Mouse (Mus musculus) layer of hippocampus, adult 18-20 months (tissue): ENCODE results near the gene Fras1. TPM values are rescaled to one million over a fixed set of nuclear protein-coding genes. Genes with fewer than 3 reads are reported as not detected.

Source experiments
- DNase-seq, 2 experiments: peaks; one replicate each; pipeline ENCODE4 v3.0.0; 2022; ENCODE audit warnings: low spot score in 2 of 2
- total RNA-seq, 2 experiments: library from RNA; stranded (reverse); gene quantifications; 2 replicates each; pipeline ENCODE4 v1.2.3; 2021

The Fras1 gene
- total RNA-seq, 2 experiments from 2014 or later, result 13.7 to 14.1 TPM

DNA sequence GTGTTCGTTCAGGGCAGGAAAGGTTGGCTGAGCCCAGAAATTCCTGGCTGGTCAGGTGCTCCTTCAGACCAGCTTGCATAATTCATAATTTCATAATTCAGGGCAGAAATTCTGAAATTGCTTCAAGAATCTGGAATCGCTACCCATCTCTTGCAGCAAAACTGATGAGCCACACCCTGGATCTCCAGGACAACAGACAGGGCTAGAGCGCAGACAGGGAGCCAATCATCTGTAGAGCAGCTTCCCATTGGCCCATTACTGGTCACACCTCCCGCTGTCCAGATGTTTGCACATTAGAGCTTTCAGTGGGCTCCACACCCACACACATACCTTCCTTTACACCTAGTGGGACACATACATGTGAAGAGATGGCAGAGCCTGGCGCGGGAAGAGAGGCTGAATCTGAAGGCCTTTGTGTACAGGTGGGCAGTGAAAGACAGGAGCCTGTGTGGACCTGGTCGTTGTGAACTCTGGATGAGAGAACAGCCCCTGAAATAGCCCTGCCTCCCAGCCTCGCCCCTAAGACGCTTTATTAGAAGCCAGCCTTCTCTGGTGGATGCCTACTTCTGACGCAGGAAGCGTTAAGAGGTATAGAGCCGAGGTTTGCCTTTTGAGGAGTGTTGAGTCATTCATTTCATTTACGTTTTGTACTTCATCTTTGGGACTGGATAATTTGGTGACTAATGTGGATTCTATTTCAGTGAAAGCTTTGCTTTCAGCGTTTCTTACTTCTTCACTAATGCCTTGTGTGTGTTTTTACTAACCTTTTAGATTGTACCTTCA is 409.9 kb downstream of the Fras1 start:
- no peak for DNase-seq

GRCm38 (mm10) chr5:96785096-96785495 is 411.3 kb downstream of the Fras1 start:
- no peak for DNase-seq

GRCm38 (mm10) chr5:96792422-96792821 is 418.7 kb downstream of the Fras1 start:
- no peak for DNase-seq

DNA sequence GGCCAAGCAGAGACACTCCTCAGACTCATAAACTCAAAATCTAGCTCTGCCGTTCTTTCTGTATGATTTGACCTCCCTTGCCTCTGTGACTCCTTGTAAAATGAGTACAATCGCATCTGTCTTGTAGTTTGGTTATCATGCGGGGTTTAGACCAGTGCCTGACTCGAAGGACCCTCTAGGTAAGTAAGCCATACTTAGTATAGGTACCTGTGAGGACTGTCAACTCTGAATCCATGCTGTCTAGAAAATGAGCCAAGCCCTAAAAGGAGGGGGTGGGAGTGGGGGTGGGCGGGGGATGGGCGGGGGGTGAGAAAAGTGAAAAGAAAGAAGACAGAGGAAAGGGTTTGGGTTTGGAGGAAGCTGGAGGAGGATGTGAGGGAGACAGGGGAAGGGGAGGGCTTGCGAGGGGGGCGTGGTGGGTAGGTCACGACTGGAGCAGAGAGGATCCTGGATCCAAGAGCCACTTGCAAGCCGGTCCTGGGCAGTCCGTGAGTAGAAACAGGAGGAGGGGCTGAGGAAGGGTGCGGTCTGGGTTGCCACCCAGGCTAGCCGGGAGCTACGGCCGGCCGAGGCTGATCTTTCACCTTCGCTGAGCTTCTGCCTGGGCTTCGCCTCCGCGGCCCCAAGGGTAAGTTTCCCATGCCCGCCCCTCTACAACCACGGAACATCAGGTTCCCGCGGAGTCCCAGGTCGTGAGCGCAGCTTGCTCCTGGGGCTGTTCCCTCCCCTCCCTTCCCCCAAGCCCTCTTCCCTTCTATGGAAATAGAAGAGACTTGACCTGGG is 419.4 kb downstream of the Fras1 start, which contains the start of gene Anxa3:
Gene Anxa3 (plus strand): TSS at position 404 of the 783 bp plus-strand sequence.
- DNase-seq, result no peak

DNA sequence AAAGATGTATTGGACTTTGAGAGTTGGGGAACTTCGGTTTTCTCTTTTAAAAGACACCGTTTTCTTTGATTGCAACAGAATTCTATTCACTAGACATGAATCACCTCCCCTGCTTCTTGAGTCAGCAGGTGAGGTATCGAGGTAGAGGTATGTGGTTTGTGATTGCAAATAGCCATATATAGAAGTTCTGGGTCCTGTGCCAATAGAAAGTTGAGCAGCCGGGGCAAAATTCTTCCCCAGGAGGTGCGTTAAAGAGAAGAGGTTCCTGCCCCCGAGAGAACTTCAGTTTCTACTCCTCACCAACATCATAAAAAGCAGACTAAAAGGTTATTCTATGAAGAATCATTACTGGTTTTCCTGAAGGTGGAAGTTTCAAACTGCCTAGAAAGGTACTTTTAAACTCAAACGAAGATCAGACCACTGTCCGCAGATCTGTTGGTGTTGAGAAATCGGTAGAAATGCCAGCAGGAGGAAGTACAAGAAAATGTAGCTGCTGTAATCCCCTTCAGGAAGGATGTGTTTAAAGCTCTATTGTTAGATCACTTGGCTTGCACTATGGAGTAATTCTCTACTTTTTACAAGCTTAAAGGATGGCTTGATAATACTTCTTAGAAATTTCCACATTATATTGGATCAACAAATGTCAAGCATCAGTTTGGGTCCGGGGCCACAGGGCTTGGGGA is 420.3 kb downstream of the Fras1 start:
- DNase-seq, result no peak

DNA sequence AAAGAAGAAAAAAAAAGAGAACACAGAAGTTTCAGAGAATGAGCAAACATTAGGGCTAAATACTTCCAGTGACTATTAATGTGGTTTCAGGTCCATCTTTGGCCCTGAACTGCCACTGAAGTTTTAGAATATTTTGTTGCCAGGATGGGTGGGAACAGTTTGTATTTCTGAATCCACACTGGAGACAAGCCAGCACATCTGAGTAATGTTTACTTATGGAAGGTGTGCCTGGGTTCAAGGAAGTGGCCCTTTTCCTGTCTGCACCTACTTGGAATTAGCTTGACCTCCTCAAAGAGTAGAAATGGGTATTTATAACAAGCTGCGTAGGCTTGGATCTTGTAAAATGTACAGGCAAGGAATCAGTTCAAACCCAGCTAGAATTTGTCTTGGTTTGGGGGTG is 422.0 kb downstream of the Fras1 start:
- DNase-seq, result no peak

GRCm38 (mm10) chr5:96797465-96797864 is 423.7 kb downstream of the Fras1 start:
- no peak for DNase-seq

GRCm38 (mm10) chr5:96799165-96799564 is 425.4 kb downstream of the Fras1 start:
- DNase-seq, result no peak

DNA sequence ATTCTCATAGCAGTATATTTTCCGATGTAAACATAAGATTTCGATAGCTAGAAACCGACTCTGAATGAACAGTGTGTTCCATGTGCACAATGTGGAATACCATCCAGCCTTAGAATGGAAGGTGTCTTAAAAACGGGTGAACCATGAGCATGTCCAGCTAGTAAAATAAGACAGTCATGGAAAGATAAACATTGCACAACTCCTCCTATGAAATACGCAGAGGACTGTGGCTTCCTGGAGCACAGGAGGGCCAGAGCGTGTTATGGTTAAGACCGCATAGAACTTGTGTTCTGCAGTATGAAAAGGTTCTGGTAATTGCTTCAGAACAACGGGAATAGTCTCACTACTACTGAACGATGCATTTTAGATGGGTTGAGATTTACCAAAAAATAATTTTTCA is 426.2 kb downstream of the Fras1 start:
- no peak for DNase-seq

- DNase-seq, result no peak
Observed at GRCm38 (mm10) chr5:96802185-96802584, 428.4 kb downstream of the Fras1 start.

DNA sequence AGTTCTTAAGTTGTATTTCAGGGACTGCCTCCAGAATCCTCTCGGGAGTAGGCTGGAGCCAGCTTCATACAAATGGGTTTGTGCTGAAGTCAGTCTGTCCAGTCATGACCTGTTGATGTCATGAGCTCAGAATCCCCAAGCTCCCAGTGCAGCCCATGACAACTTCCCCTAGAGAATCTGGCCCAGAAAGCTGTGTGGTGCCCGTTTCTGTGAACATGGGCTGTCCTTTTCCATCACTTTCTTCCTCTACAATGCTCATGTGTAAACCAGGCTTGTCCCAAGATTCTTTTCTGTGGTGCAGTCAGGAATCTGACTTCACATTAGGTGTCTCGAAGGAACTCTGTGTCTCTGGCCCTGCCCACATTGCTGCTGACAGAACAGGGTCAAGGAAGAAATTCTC is 429.3 kb downstream of the Fras1 start:
- DNase-seq, result no peak

- DNase-seq, result no peak
Observed at GRCm38 (mm10) chr5:96804304-96804703, 430.5 kb downstream of the Fras1 start.

- no peak for DNase-seq
Observed at GRCm38 (mm10) chr5:96804813-96805212, 431.1 kb downstream of the Fras1 start.

GRCm38 (mm10) chr5:96810620-96811019 is 436.9 kb downstream of the Fras1 start:
- peak in 1 of 2 experiments; percentile 14 for DNase-seq

DNA sequence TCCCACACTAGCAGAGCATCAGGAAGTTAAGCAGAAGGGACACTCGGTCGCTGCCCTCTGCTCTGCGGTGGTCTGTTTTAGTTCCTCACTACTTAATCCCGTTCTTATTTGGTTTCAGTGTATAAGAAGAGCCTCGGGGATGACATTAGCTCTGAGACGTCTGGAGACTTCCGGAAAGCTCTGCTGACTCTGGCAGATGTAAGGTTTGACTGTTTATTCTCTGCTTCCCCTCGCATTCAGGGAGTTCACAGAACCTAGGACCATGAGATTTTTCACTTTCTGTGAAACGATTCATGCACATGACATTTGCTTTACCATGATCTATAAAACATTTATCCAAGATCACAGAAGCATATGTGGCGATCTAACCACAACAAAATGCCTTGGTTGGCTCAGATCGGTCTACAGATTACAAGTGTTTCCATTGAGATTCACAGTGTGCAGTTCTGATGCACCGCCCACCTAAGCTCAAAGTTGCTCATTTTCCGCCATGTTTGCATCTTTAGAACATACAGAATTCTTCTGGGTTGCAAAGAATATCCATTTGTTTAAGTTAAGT is 451.1 kb downstream of the Fras1 start:
- DNase-seq, result no peak

DNA sequence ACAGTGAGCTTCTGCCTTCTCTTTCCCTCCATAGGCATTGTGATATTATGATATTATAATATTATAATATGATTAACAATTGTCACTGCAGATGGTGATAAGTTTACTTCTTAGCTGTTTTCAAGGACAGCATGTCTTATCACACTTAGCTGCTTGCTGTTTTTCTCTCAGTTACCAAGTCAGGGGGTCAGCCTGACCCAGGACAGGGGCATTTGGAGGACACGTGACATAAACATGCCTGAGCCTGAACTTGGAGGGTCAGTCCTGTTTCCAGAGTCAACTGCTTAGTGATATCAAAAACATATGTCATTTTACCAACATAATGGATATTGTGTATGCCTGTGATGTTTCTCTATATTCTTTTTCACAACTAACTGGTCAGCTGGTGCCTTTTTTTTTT is 453.4 kb downstream of the Fras1 start:
- no peak for DNase-seq

Other genes with a start within 250 kb of the Fras1 start
- 10 to 100 TPM; 70.1 to 80.2 TPM for gene Cnot6l, start 209.8 kb upstream of the Fras1 start, total RNA-seq
- gene Mrpl1, start 164.5 kb upstream of the Fras1 start, total RNA-seq, result 10 to 100 TPM; 14.4 to 14.9 TPM